Mouse (Mus musculus): ENCODE measurements around the gene Llgl1.

The Llgl1 gene

GRCm38 (mm10) chr11:60726601-60727391, 27.3 kb downstream of the Llgl1 start, which contains the start of gene Flii:
TSS of gene Flii (minus strand) at chr11:60727263.
- peak; percentile 80 to 85 for DNase-seq (ENCODE audit: low spot score in 2 of 2)

- no peak for DNase-seq (ENCODE audit: low spot score in 2 of 2)
Observed at GRCm38 (mm10) chr11:60727392-60728140, 28.0 kb downstream of the Llgl1 start.

GRCm38 (mm10) chr11:60728260-60728761, 28.8 kb downstream of the Llgl1 start, which contains the start of gene Mief2:
TSS of gene Mief2 (plus strand) at chr11:60728398.
- DNase-seq (ENCODE audit: low spot score in 2 of 2) = peak; percentile 96

GRCm38 (mm10) chr11:60729217-60729641, 29.7 kb downstream of the Llgl1 start:
- DNase-seq (ENCODE audit: low spot score in 2 of 2) = peak in 1 of 2 experiments; percentile 23

- no peak for DNase-seq (ENCODE audit: low spot score in 2 of 2)
Observed at GRCm38 (mm10) chr11:60730169-60730568, 30.6 kb downstream of the Llgl1 start.

- no peak for DNase-seq (ENCODE audit: low spot score in 2 of 2)
Observed at GRCm38 (mm10) chr11:60731251-60731650, 31.7 kb downstream of the Llgl1 start.

- DNase-seq (ENCODE audit: low spot score in 2 of 2) = no peak
Observed at GRCm38 (mm10) chr11:60734206-60734605, 34.7 kb downstream of the Llgl1 start.

GRCm38 (mm10) chr11:60735191-60735590, 35.7 kb downstream of the Llgl1 start:
- no peak for DNase-seq (ENCODE audit: low spot score in 2 of 2)

- DNase-seq (ENCODE audit: low spot score in 2 of 2) = no peak
Observed at GRCm38 (mm10) chr11:60736491-60736890, 37.0 kb downstream of the Llgl1 start.

- no peak for DNase-seq (ENCODE audit: low spot score in 2 of 2)
Observed at GRCm38 (mm10) chr11:60737450-60737849, 37.9 kb downstream of the Llgl1 start.

GRCm38 (mm10) chr11:60740321-60740720, 40.8 kb downstream of the Llgl1 start:
- no peak for DNase-seq (ENCODE audit: low spot score in 2 of 2)

- DNase-seq (ENCODE audit: low spot score in 2 of 2) = no peak
Observed at GRCm38 (mm10) chr11:60755570-60755969, 56.0 kb downstream of the Llgl1 start.

GRCm38 (mm10) chr11:60761681-60762080, 62.2 kb downstream of the Llgl1 start:
- no peak for DNase-seq (ENCODE audit: low spot score in 2 of 2)
